Mouse (Mus musculus): ENCODE measurements around the gene Abhd12b. TPM values are rescaled to one million over a fixed set of nuclear protein-coding genes. Genes with fewer than 3 reads are reported as not detected.

Gene Abhd12b
- polyA plus RNA-seq, 1 experiment from 2014 or later, result not detected

GRCm38 (mm10) chr12:70212501-70212900 is 58.6 kb downstream of the Abhd12b start:
- H3K4me1 ChIP-seq (replicated peaks), result no peaks in the 10 kb centered on the region
- 0 out of 2 replicates have a peak, but pooled peaks cover 12% of the 10 kb centered on the region for H3K36me3 ChIP-seq
- no peaks in the 10 kb centered on the region for H3K9me3 ChIP-seq (replicated peaks)
- H3K4me3 ChIP-seq, result no peak overlapping the region
- 78% methylated on average over 4 of the region's 4 CpGs for WGBS
- ATAC-seq (ENCODE audit: insufficient number of reproducible peaks, low FRiP score), result no peak
- H3K4me2 ChIP-seq, result no peak overlapping the region
- H3K9ac ChIP-seq, result no peak overlapping the region
- no peak overlapping the region for H3K27ac ChIP-seq (ENCODE audit: poor library complexity, severe bottlenecking)
- H3K27me3 ChIP-seq (replicated peaks), result no peaks in the 10 kb centered on the region; the same call in 1 of the 2 replicates

GRCm38 (mm10) chr12:70213601-70214000 is 59.7 kb downstream of the Abhd12b start:
- no peaks in the 10 kb centered on the region for H3K4me1 ChIP-seq (replicated peaks)
- H3K27me3 ChIP-seq (replicated peaks), result no peaks in the 10 kb centered on the region
- H3K9ac ChIP-seq, result no peak overlapping the region
- ATAC-seq (ENCODE audit: insufficient number of reproducible peaks, low FRiP score), result no peak
- 0 out of 2 replicates have a peak, but pooled peaks cover 10% of the 10 kb centered on the region for H3K36me3 ChIP-seq
- H3K27ac ChIP-seq (ENCODE audit: poor library complexity, severe bottlenecking), result no peak overlapping the region
- H3K4me3 ChIP-seq, result no peak overlapping the region
- H3K4me2 ChIP-seq, result no peak overlapping the region
- 86% methylated on average over 6 of the region's 6 CpGs for WGBS
- no peaks in the 10 kb centered on the region for H3K9me3 ChIP-seq (replicated peaks)

- Histone ChIP-seq H3K4me1 (replicated peaks) (no peaks in the 10 kb centered on the region), H3K4me3 (no peak overlapping the region), H3K27ac (ENCODE audit: poor library complexity, severe bottlenecking) (no peak overlapping the region), H3K9me3 (replicated peaks) (no peaks in the 10 kb centered on the region), H3K27me3 (replicated peaks) (no peaks in the 10 kb centered on the region), H3K4me2 (no peak overlapping the region), H3K36me3 (peaks cover 17% of the 10 kb centered on the region; the same call in 1 of the 2 replicates), H3K9ac (no peak overlapping the region)
- no peak for ATAC-seq (ENCODE audit: insufficient number of reproducible peaks, low FRiP score)
- WGBS, result 76% methylated on average over 8 of the region's 8 CpGs
Measured at GRCm38 (mm10) chr12:70214281-70214680, 60.3 kb downstream of the Abhd12b start.

- H3K27ac ChIP-seq (ENCODE audit: poor library complexity, severe bottlenecking), result no peak overlapping the region
- no peak overlapping the region for H3K4me3 ChIP-seq
- H3K4me2 ChIP-seq, result no peak overlapping the region
- no peak for ATAC-seq (ENCODE audit: insufficient number of reproducible peaks, low FRiP score)
- peaks cover 14% of the 10 kb centered on the region; the same call in 1 of the 2 replicates for H3K36me3 ChIP-seq
- H3K27me3 ChIP-seq (replicated peaks), result no peaks in the 10 kb centered on the region
- no peaks in the 10 kb centered on the region for H3K9me3 ChIP-seq (replicated peaks)
- H3K4me1 ChIP-seq (replicated peaks), result no peaks in the 10 kb centered on the region
- WGBS, result 78% methylated on average over 16 of the region's 16 CpGs
- H3K9ac ChIP-seq, result no peak overlapping the region
Measured at GRCm38 (mm10) chr12:70216229-70216800, 62.4 kb downstream of the Abhd12b start.

GRCm38 (mm10) chr12:70218795-70219540 is 65.0 kb downstream of the Abhd12b start:
- Histone ChIP-seq H3K27me3 (replicated peaks) (no peaks in the 10 kb centered on the region), H3K4me3 (no peak overlapping the region), H3K27ac (ENCODE audit: poor library complexity, severe bottlenecking) (no peak overlapping the region), H3K36me3 (peaks cover 17% of the 10 kb centered on the region), H3K4me2 (no peak overlapping the region), H3K4me1 (replicated peaks) (peaks cover 8% of the 10 kb centered on the region), H3K9ac (no peak overlapping the region), H3K9me3 (replicated peaks) (no peaks in the 10 kb centered on the region)
- WGBS, result 76% methylated on average over 8 of the region's 8 CpGs
- ATAC-seq (ENCODE audit: insufficient number of reproducible peaks, low FRiP score), result no peak

- Histone ChIP-seq H3K36me3 (peaks cover 11% of the 10 kb centered on the region), H3K4me2 (no peak overlapping the region), H3K4me1 (replicated peaks) (peaks cover 11% of the 10 kb centered on the region), H3K27ac (ENCODE audit: poor library complexity, severe bottlenecking) (no peak overlapping the region), H3K9me3 (replicated peaks) (no peaks in the 10 kb centered on the region), H3K4me3 (no peak overlapping the region), H3K27me3 (replicated peaks) (no peaks in the 10 kb centered on the region), H3K9ac (no peak overlapping the region)
- 83% methylated on average over 5 of the region's 5 CpGs for WGBS
- ATAC-seq (ENCODE audit: insufficient number of reproducible peaks, low FRiP score), result no peak
Measured at GRCm38 (mm10) chr12:70221425-70221824, 67.5 kb downstream of the Abhd12b start.

GRCm38 (mm10) chr12:70223331-70223730 is 69.4 kb downstream of the Abhd12b start:
- H3K27me3 ChIP-seq (replicated peaks), result no peaks in the 10 kb centered on the region
- peaks cover 22% of the 10 kb centered on the region for H3K4me1 ChIP-seq (replicated peaks)
- WGBS, result 47% methylated on average over 4 of the region's 4 CpGs
- no peak for ATAC-seq (ENCODE audit: insufficient number of reproducible peaks, low FRiP score)
- H3K4me3 ChIP-seq, result no peak overlapping the region
- no peak overlapping the region for H3K9ac ChIP-seq
- no peaks in the 10 kb centered on the region for H3K9me3 ChIP-seq (replicated peaks)
- peaks cover 11% of the 10 kb centered on the region for H3K36me3 ChIP-seq
- no peak overlapping the region for H3K27ac ChIP-seq (ENCODE audit: poor library complexity, severe bottlenecking)
- no peak overlapping the region for H3K4me2 ChIP-seq

GRCm38 (mm10) chr12:70226655-70227054 is 72.7 kb downstream of the Abhd12b start:
- Histone ChIP-seq H3K4me3 (peak overlapping the region; percentile 60), H3K27ac (ENCODE audit: poor library complexity, severe bottlenecking) (peak overlapping the region; percentile 57; the same call in 1 of the 2 replicates), H3K27me3 (replicated peaks) (no peaks in the 10 kb centered on the region), H3K4me2 (peak overlapping the region; percentile 82), H3K4me1 (replicated peaks) (peaks cover 28% of the 10 kb centered on the region), H3K9ac (peak overlapping the region; percentile 75), H3K9me3 (replicated peaks) (no peaks in the 10 kb centered on the region), H3K36me3 (peaks cover under 1% of the 10 kb centered on the region)
- WGBS, result 24% methylated on average over 5 of the region's 5 CpGs
- no peak for ATAC-seq (ENCODE audit: insufficient number of reproducible peaks, low FRiP score)

- under 1% methylated on average over 50 of the region's 52 CpGs for WGBS
- Histone ChIP-seq H3K9me3 (replicated peaks) (no peaks in the 10 kb centered on the region), H3K4me1 (replicated peaks) (peaks cover 35% of the 10 kb centered on the region), H3K27me3 (replicated peaks) (no peaks in the 10 kb centered on the region), H3K4me3 (peak overlapping the region; percentile 60), H3K27ac (ENCODE audit: poor library complexity, severe bottlenecking) (peak overlapping the region; percentile 57), H3K9ac (peak overlapping the region; percentile 75), H3K36me3 (no peaks in the 10 kb centered on the region), H3K4me2 (peak overlapping the region; percentile 82)
- ATAC-seq (ENCODE audit: insufficient number of reproducible peaks, low FRiP score), result peak; percentile 95
Measured at GRCm38 (mm10) chr12:70227121-70227932, 73.4 kb downstream of the Abhd12b start.

GRCm38 (mm10) chr12:70228155-70228554 is 74.2 kb downstream of the Abhd12b start:
- no peaks in the 10 kb centered on the region for H3K36me3 ChIP-seq
- no peaks in the 10 kb centered on the region for H3K27me3 ChIP-seq (replicated peaks)
- peak overlapping the region; percentile 60 for H3K4me3 ChIP-seq
- peaks cover 36% of the 10 kb centered on the region for H3K4me1 ChIP-seq (replicated peaks)
- peak overlapping the region; percentile 57 for H3K27ac ChIP-seq (ENCODE audit: poor library complexity, severe bottlenecking)
- H3K4me2 ChIP-seq, result peak overlapping the region; percentile 82
- peak overlapping the region; percentile 75 for H3K9ac ChIP-seq
- WGBS, result 64% methylated on average over 11 of the region's 11 CpGs
- ATAC-seq (ENCODE audit: insufficient number of reproducible peaks, low FRiP score), result no peak
- no peaks in the 10 kb centered on the region for H3K9me3 ChIP-seq (replicated peaks)

- H3K4me1 ChIP-seq (replicated peaks), result peaks cover 31% of the 10 kb centered on the region
- H3K4me2 ChIP-seq, result no peak within 1 kb of the TSS
- H3K36me3 ChIP-seq, result no peaks in the 10 kb centered on the region
- 68% methylated on average over 2 of the region's 2 CpGs for WGBS
- no peak within 1 kb of the TSS for H3K9ac ChIP-seq
- no peak within 1 kb of the TSS for H3K27ac ChIP-seq (ENCODE audit: poor library complexity, severe bottlenecking)
- no peak within 1 kb of the TSS for H3K4me3 ChIP-seq
- H3K9me3 ChIP-seq (replicated peaks), result no peaks in the 10 kb centered on the region
- no peak for ATAC-seq (ENCODE audit: insufficient number of reproducible peaks, low FRiP score)
- no peaks in the 10 kb centered on the region for H3K27me3 ChIP-seq (replicated peaks)
Measured at GRCm38 (mm10) chr12:70231294-70231693, 77.4 kb downstream of the Abhd12b start, which contains the start of gene Pygl. TSS of gene Pygl (minus strand) at chr12:70231488.

Measured in heart, embryonic 12.5 days (tissue).